Mouse (Mus musculus): ENCODE data around the gene Gm21970. TPM values are rescaled to one million over a fixed set of nuclear protein-coding genes. Genes with fewer than 3 reads are reported as not detected.

The Gm21970 gene
- total RNA-seq, 1 experiment from 2014 or later, result not detected

GRCm38 (mm10) chr16:91396844-91397537 is 5.5 kb downstream of the Gm21970 start:
- peak; percentile 30; the same call in 1 of the 2 replicates for ATAC-seq (replicated peaks; ENCODE audit: low read depth, poor library complexity, severe bottlenecking)

- ATAC-seq (replicated peaks; ENCODE audit: low read depth, poor library complexity, severe bottlenecking), result peak; percentile 31
These were observed 6.5 kb downstream of the Gm21970 start for GRCm38 (mm10) chr16:91398030-91398429.

- ATAC-seq (replicated peaks; ENCODE audit: low read depth, poor library complexity, severe bottlenecking), result no peak
These were observed 7.4 kb downstream of the Gm21970 start for GRCm38 (mm10) chr16:91398944-91399343.

- no peak for ATAC-seq (replicated peaks; ENCODE audit: low read depth, poor library complexity, severe bottlenecking)
These were observed 10.1 kb downstream of the Gm21970 start for GRCm38 (mm10) chr16:91401569-91402165.

- ATAC-seq (replicated peaks; ENCODE audit: low read depth, poor library complexity, severe bottlenecking), result no peak
These were observed 12.3 kb downstream of the Gm21970 start for GRCm38 (mm10) chr16:91403784-91404183.

- ATAC-seq (replicated peaks; ENCODE audit: low read depth, poor library complexity, severe bottlenecking), result no peak
These were observed 12.7 kb downstream of the Gm21970 start for GRCm38 (mm10) chr16:91404187-91404586.

- no peak for ATAC-seq (replicated peaks; ENCODE audit: low read depth, poor library complexity, severe bottlenecking)
These were observed 13.5 kb downstream of the Gm21970 start for GRCm38 (mm10) chr16:91404828-91405577.

GRCm38 (mm10) chr16:91405640-91406584 is 14.4 kb downstream of the Gm21970 start, which contains the start of gene Il10rb:
TSS of gene Il10rb (plus strand) at chr16:91406164.
- ATAC-seq (replicated peaks; ENCODE audit: low read depth, poor library complexity, severe bottlenecking), result peak; percentile 81

GRCm38 (mm10) chr16:91406585-91407220 is 15.2 kb downstream of the Gm21970 start:
- ATAC-seq (replicated peaks; ENCODE audit: low read depth, poor library complexity, severe bottlenecking), result peak; percentile 42

GRCm38 (mm10) chr16:91413102-91413844 is 21.8 kb downstream of the Gm21970 start:
- ATAC-seq (replicated peaks; ENCODE audit: low read depth, poor library complexity, severe bottlenecking), result peak; percentile 74

- no peak for ATAC-seq (replicated peaks; ENCODE audit: low read depth, poor library complexity, severe bottlenecking)
These were observed 24.1 kb downstream of the Gm21970 start for GRCm38 (mm10) chr16:91415391-91416189.

GRCm38 (mm10) chr16:91416357-91416756 is 24.8 kb downstream of the Gm21970 start:
- ATAC-seq (replicated peaks; ENCODE audit: low read depth, poor library complexity, severe bottlenecking), result no peak

- ATAC-seq (replicated peaks; ENCODE audit: low read depth, poor library complexity, severe bottlenecking), result peak; percentile 43; the same call in 1 of the 2 replicates
These were observed 25.4 kb downstream of the Gm21970 start for GRCm38 (mm10) chr16:91416938-91417337.

- ATAC-seq (replicated peaks; ENCODE audit: low read depth, poor library complexity, severe bottlenecking), result no peak
These were observed 27.0 kb downstream of the Gm21970 start for GRCm38 (mm10) chr16:91418531-91418930.

- ATAC-seq (replicated peaks; ENCODE audit: low read depth, poor library complexity, severe bottlenecking), result no peak
These were observed 34.3 kb downstream of the Gm21970 start for GRCm38 (mm10) chr16:91425816-91426215.

- ATAC-seq (replicated peaks; ENCODE audit: low read depth, poor library complexity, severe bottlenecking), result no peak
These were observed 35.1 kb downstream of the Gm21970 start for GRCm38 (mm10) chr16:91426586-91426985.

GRCm38 (mm10) chr16:91427461-91427860 is 35.9 kb downstream of the Gm21970 start:
- ATAC-seq (replicated peaks; ENCODE audit: low read depth, poor library complexity, severe bottlenecking), result no peak

Data from common myeloid progenitor, adult 5-6 weeks (primary cell).